Mouse (Mus musculus): ENCODE measurements around the gene Mybpc2. TPM values are rescaled to one million over a fixed set of nuclear protein-coding genes. Genes with fewer than 3 reads are reported as not detected.

The Mybpc2 gene
- polyA plus RNA-seq (2016; fragmentation: Nextera tagmentation; extraction: Ambion mirVana): 0.04 and 0.08 TPM in 2 replicates

- peaks cover 27% of the 10 kb centered on the region for H3K4me1 ChIP-seq
- H3K36me3 ChIP-seq (replicated peaks): no peaks in the 10 kb centered on the region
- 29% methylated on average over 12 of the region's 12 CpGs for WGBS
- H3K9me3 ChIP-seq: no peaks in the 10 kb centered on the region
- peak within 1 kb of the TSS; percentile 32 for H3K4me3 ChIP-seq
- DNase-seq (ENCODE audit: low spot score): no peak
- peaks cover 90% of the 10 kb centered on the region for H3K27me3 ChIP-seq (replicated peaks; ENCODE audit: low read depth, poor library complexity, severe bottlenecking)
- no peak within 1 kb of the TSS for H3K27ac ChIP-seq (replicated peaks)
Measured at GRCm38 (mm10) chr7:44524502-44524901, at the start of gene Mybpc2. TSS of gene Mybpc2 (minus strand) at chr7:44524656.

GRCm38 (mm10) chr7:44572956-44573484 lies 48.6 kb upstream of the Mybpc2 start:
- Histone ChIP-seq H3K36me3 (replicated peaks) (no peaks in the 10 kb centered on the region), H3K27ac (replicated peaks) (no peak overlapping the region), H3K9me3 (no peaks in the 10 kb centered on the region), H3K27me3 (replicated peaks; ENCODE audit: low read depth, poor library complexity, severe bottlenecking) (no peaks in the 10 kb centered on the region), H3K4me1 (peaks cover 14% of the 10 kb centered on the region), H3K4me3 (no peak overlapping the region)
- no peak for DNase-seq (ENCODE audit: low spot score)
- WGBS: 73% methylated on average over 5 of the region's 5 CpGs

- no peak for DNase-seq (ENCODE audit: low spot score)
- WGBS: 36% methylated on average over 7 of the region's 7 CpGs
Measured at GRCm38 (mm10) chr7:44572213-44572701, 47.8 kb upstream of the Mybpc2 start, which contains the start of gene Napsa. TSS of gene Napsa (plus strand) at chr7:44572380.

GRCm38 (mm10) chr7:44571811-44572210 lies 47.4 kb upstream of the Mybpc2 start:
- 27% methylated on average over 4 of the region's 4 CpGs for WGBS
- Histone ChIP-seq H3K27ac (replicated peaks) (no peak overlapping the region), H3K4me1 (peaks cover 14% of the 10 kb centered on the region), H3K9me3 (no peaks in the 10 kb centered on the region), H3K36me3 (replicated peaks) (no peaks in the 10 kb centered on the region), H3K4me3 (no peak overlapping the region), H3K27me3 (replicated peaks; ENCODE audit: low read depth, poor library complexity, severe bottlenecking) (no peaks in the 10 kb centered on the region)
- DNase-seq (ENCODE audit: low spot score): no peak

More at GRCm38 (mm10) chr7:44572213-44572701, 47.8 kb upstream of the Mybpc2 start, which contains the start of gene Napsa:
- H3K4me1 ChIP-seq: peaks cover 14% of the 10 kb centered on the region
- no peaks in the 10 kb centered on the region for H3K27me3 ChIP-seq (replicated peaks; ENCODE audit: low read depth, poor library complexity, severe bottlenecking)
- H3K27ac ChIP-seq (replicated peaks): no peak within 1 kb of the TSS
- H3K36me3 ChIP-seq (replicated peaks): no peaks in the 10 kb centered on the region
- no peaks in the 10 kb centered on the region for H3K9me3 ChIP-seq
- H3K4me3 ChIP-seq: no peak within 1 kb of the TSS

- no peaks in the 10 kb centered on the region for H3K27me3 ChIP-seq (replicated peaks; ENCODE audit: low read depth, poor library complexity, severe bottlenecking)
- no peak overlapping the region for H3K27ac ChIP-seq (replicated peaks)
- no peak overlapping the region for H3K4me3 ChIP-seq
- 83% methylated on average over 6 of the region's 6 CpGs for WGBS
- H3K9me3 ChIP-seq: no peaks in the 10 kb centered on the region
- no peaks in the 10 kb centered on the region for H3K36me3 ChIP-seq (replicated peaks)
- DNase-seq (ENCODE audit: low spot score): no peak
- peaks cover 14% of the 10 kb centered on the region for H3K4me1 ChIP-seq
Measured at GRCm38 (mm10) chr7:44570989-44571388, 46.5 kb upstream of the Mybpc2 start.

GRCm38 (mm10) chr7:44568803-44569202 lies 44.3 kb upstream of the Mybpc2 start:
- Histone ChIP-seq H3K27me3 (replicated peaks; ENCODE audit: low read depth, poor library complexity, severe bottlenecking) (no peaks in the 10 kb centered on the region), H3K9me3 (no peaks in the 10 kb centered on the region), H3K27ac (replicated peaks) (no peak overlapping the region), H3K4me1 (peaks cover 14% of the 10 kb centered on the region), H3K36me3 (replicated peaks) (no peaks in the 10 kb centered on the region), H3K4me3 (no peak overlapping the region)
- DNase-seq (ENCODE audit: low spot score): no peak
- WGBS: 72% methylated on average over 9 of the region's 9 CpGs

GRCm38 (mm10) chr7:44565414-44565813 lies 41.0 kb upstream of the Mybpc2 start:
- Histone ChIP-seq H3K4me1 (no peaks in the 10 kb centered on the region), H3K4me3 (no peak overlapping the region), H3K27me3 (replicated peaks; ENCODE audit: low read depth, poor library complexity, severe bottlenecking) (no peaks in the 10 kb centered on the region), H3K36me3 (replicated peaks) (no peaks in the 10 kb centered on the region), H3K9me3 (no peaks in the 10 kb centered on the region), H3K27ac (replicated peaks) (no peak overlapping the region)
- DNase-seq (ENCODE audit: low spot score): no peak
- WGBS: 79% methylated on average over 6 of the region's 6 CpGs

GRCm38 (mm10) chr7:44564486-44564885 lies 40.0 kb upstream of the Mybpc2 start:
- Histone ChIP-seq H3K27ac (replicated peaks) (no peak overlapping the region), H3K9me3 (no peaks in the 10 kb centered on the region)
- 88% methylated on average over 10 of the region's 10 CpGs for WGBS

GRCm38 (mm10) chr7:44563284-44563683 lies 38.8 kb upstream of the Mybpc2 start:
- H3K27ac ChIP-seq (replicated peaks): no peak overlapping the region
- DNase-seq (ENCODE audit: low spot score): no peak
- H3K4me3 ChIP-seq: no peak overlapping the region
- no peaks in the 10 kb centered on the region for H3K9me3 ChIP-seq
- H3K4me1 ChIP-seq: no peaks in the 10 kb centered on the region
- H3K36me3 ChIP-seq (replicated peaks): no peaks in the 10 kb centered on the region
- no peaks in the 10 kb centered on the region for H3K27me3 ChIP-seq (replicated peaks; ENCODE audit: low read depth, poor library complexity, severe bottlenecking)
- 52% methylated on average over 8 of the region's 8 CpGs for WGBS

More at GRCm38 (mm10) chr7:44564486-44564885, 40.0 kb upstream of the Mybpc2 start:
- H3K4me3 ChIP-seq: no peak overlapping the region
- H3K4me1 ChIP-seq: no peaks in the 10 kb centered on the region
- DNase-seq (ENCODE audit: low spot score): no peak
- no peaks in the 10 kb centered on the region for H3K36me3 ChIP-seq (replicated peaks)
- no peaks in the 10 kb centered on the region for H3K27me3 ChIP-seq (replicated peaks; ENCODE audit: low read depth, poor library complexity, severe bottlenecking)

GRCm38 (mm10) chr7:44560435-44561400 lies 36.3 kb upstream of the Mybpc2 start:
- Histone ChIP-seq H3K4me3 (no peak overlapping the region), H3K27me3 (replicated peaks; ENCODE audit: low read depth, poor library complexity, severe bottlenecking) (no peaks in the 10 kb centered on the region), H3K36me3 (replicated peaks) (no peaks in the 10 kb centered on the region), H3K27ac (replicated peaks) (no peak overlapping the region), H3K9me3 (no peaks in the 10 kb centered on the region), H3K4me1 (no peaks in the 10 kb centered on the region)
- 54% methylated on average over 18 of the region's 18 CpGs for WGBS
- DNase-seq (ENCODE audit: low spot score): peak; percentile 80

GRCm38 (mm10) chr7:44557629-44558028 lies 33.2 kb upstream of the Mybpc2 start:
- DNase-seq (ENCODE audit: low spot score): no peak
- 76% methylated on average over 2 of the region's 2 CpGs for WGBS
- no peaks in the 10 kb centered on the region for H3K9me3 ChIP-seq
- peaks cover 13% of the 10 kb centered on the region for H3K4me1 ChIP-seq
- no peaks in the 10 kb centered on the region for H3K27me3 ChIP-seq (replicated peaks; ENCODE audit: low read depth, poor library complexity, severe bottlenecking)
- H3K27ac ChIP-seq (replicated peaks): no peak overlapping the region
- no peaks in the 10 kb centered on the region for H3K36me3 ChIP-seq (replicated peaks)
- no peak overlapping the region for H3K4me3 ChIP-seq

GRCm38 (mm10) chr7:44553826-44554225 lies 29.4 kb upstream of the Mybpc2 start, which contains the start of gene Nr1h2:
TSS of gene Nr1h2 (minus strand) at chr7:44553951.
- Histone ChIP-seq H3K36me3 (replicated peaks) (peaks cover 33% of the 10 kb centered on the region), H3K27me3 (replicated peaks; ENCODE audit: low read depth, poor library complexity, severe bottlenecking) (no peaks in the 10 kb centered on the region), H3K27ac (replicated peaks) (peak within 1 kb of the TSS; percentile 91), H3K4me3 (peak within 1 kb of the TSS; percentile 87), H3K4me1 (peaks cover 17% of the 10 kb centered on the region), H3K9me3 (no peaks in the 10 kb centered on the region)
- peak; percentile 96 for DNase-seq (ENCODE audit: low spot score)
- WGBS: under 1% methylated on average over 22 of the region's 22 CpGs

Measured in embryonic facial prominence, embryonic 10.5 days (tissue).